ENCODE assay signal across 46 mouse cellular contexts in the genomic region with DNA sequence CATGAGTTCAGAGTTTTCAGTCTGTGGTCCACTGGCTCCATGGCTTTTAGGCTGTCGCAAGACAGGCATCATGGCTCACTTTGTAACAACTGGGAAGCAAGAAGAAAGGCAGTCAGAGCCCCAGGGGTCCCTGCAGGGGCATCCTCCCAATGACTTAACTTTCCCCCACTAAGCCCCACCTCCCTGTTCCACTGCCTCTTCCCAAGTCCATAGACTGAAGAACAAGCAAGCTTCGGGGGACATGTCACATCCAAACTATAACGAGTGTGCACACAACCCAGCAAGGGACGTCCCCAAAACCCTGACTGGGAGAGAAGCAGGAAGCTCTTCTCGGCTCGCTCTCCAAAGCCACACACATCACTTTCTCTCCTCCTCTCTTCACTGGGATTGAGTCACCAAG. TPM values are rescaled to one million over a fixed set of nuclear protein-coding genes. Genes with fewer than 3 reads are reported as not detected.
"Had no signal": no experiment of that assay in that cellular context is flagged by ENCODE, and none has a peak within 500 bp of the region (broad histone marks: within the 10 kb centered on the region; RNA-seq: fewer than 3 reads in every experiment).

No protein-coding gene starts in this region.

- H3K27ac ChIP-seq: limb, embryonic 10.5 days; limb, embryonic 12.5 days; limb, embryonic 13.5 days; limb, embryonic 15.5 days; liver, embryonic 12.5 days; liver, embryonic 13.5 days; liver, embryonic 14.5 days; liver, embryonic 15.5 days; lung, embryonic 15.5 days; macrophage; midbrain, embryonic 10.5 days; midbrain, embryonic 12.5 days; midbrain, embryonic 13.5 days; midbrain, embryonic 15.5 days had no signal

- H3K4me1 ChIP-seq: limb, embryonic 10.5 days; limb, embryonic 12.5 days; limb, embryonic 13.5 days; limb, embryonic 15.5 days; liver, embryonic 12.5 days; liver, embryonic 13.5 days; liver, embryonic 15.5 days; lung, embryonic 15.5 days; megakaryocyte, embryonic 14.5 days; midbrain, embryonic 10.5 days; midbrain, embryonic 12.5 days; midbrain, embryonic 13.5 days; midbrain, embryonic 15.5 days had no signal

- H3K9ac ChIP-seq: limb, embryonic 12.5 days; limb, embryonic 13.5 days; limb, embryonic 15.5 days; liver, embryonic 12.5 days; liver, embryonic 13.5 days; liver, embryonic 14.5 days; liver, embryonic 15.5 days; liver, postnatal 0 days; lung, embryonic 14.5 days; lung, embryonic 15.5 days; midbrain, embryonic 12.5 days; midbrain, embryonic 13.5 days; midbrain, embryonic 15.5 days had no signal

- H3K27me3 ChIP-seq: limb, embryonic 12.5 days; limb, embryonic 13.5 days; limb, embryonic 15.5 days; liver, embryonic 12.5 days; liver, embryonic 13.5 days; liver, embryonic 15.5 days; lung, embryonic 15.5 days; midbrain, embryonic 12.5 days; midbrain, embryonic 13.5 days; midbrain, embryonic 15.5 days had no signal

- H3K4me2 ChIP-seq: limb, embryonic 12.5 days; limb, embryonic 13.5 days; limb, embryonic 15.5 days; liver, embryonic 11.5 days; liver, embryonic 12.5 days; liver, embryonic 13.5 days; liver, embryonic 15.5 days; lung, embryonic 14.5 days; lung, embryonic 15.5 days; midbrain, embryonic 11.5 days; midbrain, embryonic 12.5 days; midbrain, embryonic 13.5 days; midbrain, embryonic 15.5 days had no signal

- H3K4me3 ChIP-seq: limb, embryonic 10.5 days; limb, embryonic 12.5 days; limb, embryonic 13.5 days; limb, embryonic 15.5 days; liver, embryonic 12.5 days; liver, embryonic 13.5 days; liver, embryonic 15.5 days; lung, embryonic 15.5 days; megakaryocyte, embryonic 14.5 days; midbrain, embryonic 10.5 days; midbrain, embryonic 12.5 days; midbrain, embryonic 13.5 days; midbrain, embryonic 15.5 days had no signal

- DNase-seq: left cerebral cortex, postnatal 4 days; liver; liver, embryonic 13.5 days; liver, postnatal 0 days; lung, adult 18-20 months; lung, adult 2 months; lung, embryonic 14.5 days; lung, postnatal 10 days; lung, postnatal 14 days; lung, postnatal 36 days; lung, postnatal 4 days; midbrain, embryonic 14.5 days had no signal

- H3K9me3 ChIP-seq: limb, embryonic 10.5 days; limb, embryonic 12.5 days; limb, embryonic 13.5 days; limb, embryonic 15.5 days; liver, embryonic 12.5 days; liver, embryonic 13.5 days; liver, embryonic 15.5 days; lung, embryonic 15.5 days; megakaryocyte, embryonic 14.5 days; midbrain, embryonic 10.5 days; midbrain, embryonic 12.5 days; midbrain, embryonic 13.5 days; midbrain, embryonic 15.5 days had no signal

- H3K36me3 ChIP-seq: limb, embryonic 10.5 days; limb, embryonic 12.5 days; limb, embryonic 13.5 days; limb, embryonic 15.5 days; liver, embryonic 12.5 days; liver, embryonic 13.5 days; liver, embryonic 15.5 days; lung, embryonic 15.5 days; midbrain, embryonic 10.5 days; midbrain, embryonic 12.5 days; midbrain, embryonic 13.5 days; midbrain, embryonic 15.5 days had no signal

RNA-seq across cellular contexts. Expression of a gene that starts 9.2 kb away (rescaled TPM):
- total RNA-seq: left cerebral cortex, adult 8-10 months; left cerebral cortex, postnatal 10 days; left cerebral cortex, postnatal 14 days; left cerebral cortex, postnatal 25 days; left cerebral cortex, postnatal 36 days; left cerebral cortex, postnatal 4 days; liver, adult 2 months; megakaryocyte progenitor cell, adult 5-6 weeks; megakaryocyte, adult 5-6 weeks; megakaryocyte-erythroid progenitor cell, adult 5-6 weeks; midbrain, postnatal 0 days; monocyte, adult 5-6 weeks had no signal
- polyA plus RNA-seq: limb, embryonic 10.5 days; limb, embryonic 11.5 days; limb, embryonic 12.5 days; limb, embryonic 13.5 days; limb, embryonic 14.5 days; limb, embryonic 15.5 days; liver, adult 2 months; liver, embryonic 11.5 days; liver, embryonic 12.5 days; liver, embryonic 14.5 days; liver, embryonic 15.5 days; liver, embryonic 16.5 days; liver, postnatal 0 days; lung, embryonic 14.5 days; lung, embryonic 15.5 days; lung, embryonic 16.5 days; lung, postnatal 0 days; macrophage; midbrain, embryonic 10.5 days; midbrain, embryonic 11.5 days; midbrain, embryonic 12.5 days; midbrain, embryonic 13.5 days; midbrain, embryonic 14.5 days; midbrain, embryonic 15.5 days; midbrain, embryonic 16.5 days; midbrain, postnatal 0 days; neural tube, embryonic 11.5 days had no signal

RNA-seq across cellular contexts. Expression of a gene that starts 19.0 kb away (rescaled TPM):
- total RNA-seq: liver, adult 2 months; megakaryocyte progenitor cell, adult 5-6 weeks; megakaryocyte, adult 5-6 weeks; megakaryocyte-erythroid progenitor cell, adult 5-6 weeks; monocyte, adult 5-6 weeks had no signal
- polyA plus RNA-seq: limb, embryonic 10.5 days; limb, embryonic 11.5 days; limb, embryonic 12.5 days; limb, embryonic 13.5 days; liver, adult 2 months; liver, embryonic 11.5 days; macrophage; midbrain, embryonic 10.5 days; midbrain, embryonic 11.5 days; midbrain, embryonic 12.5 days; neural tube, embryonic 11.5 days had no signal

RNA-seq across cellular contexts. Expression of a gene that starts 28.9 kb away (rescaled TPM):
- total RNA-seq: left cerebral cortex, adult 8-10 months; left cerebral cortex, postnatal 10 days; left cerebral cortex, postnatal 14 days; left cerebral cortex, postnatal 25 days; left cerebral cortex, postnatal 36 days; left cerebral cortex, postnatal 4 days; liver, adult 2 months; megakaryocyte progenitor cell, adult 5-6 weeks; megakaryocyte, adult 5-6 weeks; megakaryocyte-erythroid progenitor cell, adult 5-6 weeks; monocyte, adult 5-6 weeks had no signal
- polyA plus RNA-seq: limb, embryonic 10.5 days; limb, embryonic 11.5 days; limb, embryonic 12.5 days; limb, embryonic 13.5 days; limb, embryonic 15.5 days; liver, adult 2 months; liver, embryonic 11.5 days; liver, embryonic 15.5 days; liver, embryonic 16.5 days; liver, postnatal 0 days; lung, embryonic 14.5 days; macrophage; midbrain, embryonic 10.5 days; midbrain, embryonic 11.5 days; midbrain, embryonic 12.5 days; midbrain, embryonic 13.5 days; midbrain, embryonic 14.5 days; midbrain, embryonic 15.5 days; midbrain, embryonic 16.5 days; neural tube, embryonic 11.5 days had no signal

RNA-seq across cellular contexts. Expression of a gene that starts 41.5 kb away (rescaled TPM):
- total RNA-seq: left cerebral cortex, adult 8-10 months; left cerebral cortex, postnatal 10 days; left cerebral cortex, postnatal 14 days; left cerebral cortex, postnatal 25 days; left cerebral cortex, postnatal 36 days; left cerebral cortex, postnatal 4 days; liver, adult 2 months; megakaryocyte progenitor cell, adult 5-6 weeks; megakaryocyte, adult 5-6 weeks; megakaryocyte-erythroid progenitor cell, adult 5-6 weeks; midbrain, postnatal 0 days; monocyte, adult 5-6 weeks had no signal
- polyA plus RNA-seq: limb, embryonic 10.5 days; limb, embryonic 11.5 days; limb, embryonic 12.5 days; limb, embryonic 13.5 days; limb, embryonic 14.5 days; limb, embryonic 15.5 days; liver, adult 2 months; liver, embryonic 11.5 days; liver, embryonic 12.5 days; liver, embryonic 13.5 days; liver, embryonic 14.5 days; liver, embryonic 15.5 days; liver, embryonic 16.5 days; liver, postnatal 0 days; lung, adult 2 months; lung, embryonic 14.5 days; lung, embryonic 15.5 days; lung, embryonic 16.5 days; lung, postnatal 0 days; macrophage; midbrain, embryonic 10.5 days; midbrain, embryonic 11.5 days; midbrain, embryonic 12.5 days; midbrain, embryonic 13.5 days; midbrain, embryonic 14.5 days; midbrain, embryonic 15.5 days; midbrain, embryonic 16.5 days; midbrain, postnatal 0 days; neural tube, embryonic 11.5 days had no signal

RNA-seq across cellular contexts. Expression of a gene that starts 51.9 kb away (rescaled TPM):
- total RNA-seq: left cerebral cortex, adult 8-10 months; left cerebral cortex, postnatal 14 days; left cerebral cortex, postnatal 25 days; left cerebral cortex, postnatal 36 days; liver, adult 2 months; megakaryocyte, adult 5-6 weeks; megakaryocyte-erythroid progenitor cell, adult 5-6 weeks; monocyte, adult 5-6 weeks had no signal
- polyA plus RNA-seq: limb, embryonic 12.5 days; liver, adult 2 months; liver, embryonic 11.5 days; liver, embryonic 12.5 days; liver, embryonic 13.5 days; liver, embryonic 14.5 days; liver, embryonic 15.5 days; liver, embryonic 16.5 days; liver, postnatal 0 days; macrophage; midbrain, embryonic 12.5 days; midbrain, embryonic 13.5 days; midbrain, embryonic 14.5 days; neural tube, embryonic 11.5 days had no signal
